Mouse (Mus musculus) sigmoid colon, adult 10 weeks (tissue): ENCODE data around the gene Mup7. TPM values are rescaled to one million over a fixed set of nuclear protein-coding genes. Genes with fewer than 3 reads are reported as not detected.

Experiments
- polyA plus RNA-seq: library from polyadenylated mRNA; stranded (reverse); fragments of 350-450 nt; fragmentation: Illumina TruSeq; extraction: RNeasy Lipid Tissue Mini Kit (QIAGEN cat#74804); gene quantifications from one replicate; pipeline ENCODE4 v1.2.3, GENCODE M21; 2014; ENCODE audit warnings: low read depth, low replicate concordance

The Mup7 gene
- not detected for polyA plus RNA-seq

DNA sequence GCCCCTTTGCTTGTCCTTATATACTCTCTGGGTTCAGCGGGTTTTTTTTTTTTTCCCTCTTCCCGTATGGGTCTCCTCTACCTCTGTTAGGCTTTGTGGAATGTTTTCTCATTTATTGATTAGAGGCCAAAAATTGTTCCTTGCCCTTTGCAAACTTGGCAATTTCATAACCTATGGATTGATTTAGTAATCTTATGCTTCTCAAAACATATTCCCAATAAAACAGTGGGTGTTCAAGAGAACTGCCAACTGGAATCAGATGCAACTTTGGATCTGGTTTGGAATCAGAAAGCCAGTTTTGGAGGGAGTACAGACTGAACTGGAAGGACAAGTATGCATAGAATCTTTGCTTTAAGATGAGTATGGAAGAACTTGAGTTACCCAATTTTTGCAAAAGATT, at the start of gene Mup7:
TSS of gene Mup7 (minus strand) at position 101 of the 400 bp plus-strand sequence.

Other genes with a start within 250 kb of the Mup7 start
- gene Slc46a2, start 155.4 kb downstream of the Mup7 start, polyA plus RNA-seq, result not detected
- not detected for gene Mup4, start 109.8 kb downstream of the Mup7 start, polyA plus RNA-seq
- not detected for gene Mup6, start 106.2 kb downstream of the Mup7 start, polyA plus RNA-seq
- gene Mup2, start 83.8 kb upstream of the Mup7 start, polyA plus RNA-seq, result not detected
- gene Mup8, start 152.1 kb upstream of the Mup7 start, polyA plus RNA-seq, result not detected